Mouse (Mus musculus) stomach, embryonic 14.5 days (tissue): ENCODE data around the gene Crebzf. TPM values are rescaled to one million over a fixed set of nuclear protein-coding genes. Genes with fewer than 3 reads are reported as not detected.

Experiments
- ATAC-seq: fragments of 200-750 bp; cut with Nextera tagmentation; 2 replicates; pipeline ENCODE4 v1.8.0; 2017; ENCODE audit warnings: low read depth, moderate TSS enrichment; ENCODE audit not compliant: insufficient number of reproducible peaks, insufficient read depth, low FRiP score
- H3K27ac ChIP-seq: fragments of 300-500 bp; sonication (generic); 2 replicates; pipeline ENCODE4 v1.5.1; 2014; ENCODE audit warnings: mild to moderate bottlenecking, low read length, moderate library complexity, mixed read lengths
- H3K27me3 ChIP-seq: fragments of 300-500 bp; sonication (generic); 2 replicates; pipeline ENCODE4 v1.6.1; 2014; ENCODE audit warnings: low read length, control low read depth, mixed read lengths; ENCODE audit not compliant: control insufficient read depth, insufficient read depth
- H3K36me3 ChIP-seq: fragments of 300-500 bp; sonication (generic); 2 replicates; pipeline ENCODE4 v1.6.1; 2014; ENCODE audit warnings: mild to moderate bottlenecking, control low read depth, low read length, moderate library complexity, mixed read lengths; ENCODE audit not compliant: control insufficient read depth, insufficient read depth
- H3K4me1 ChIP-seq: fragments of 300-500 bp; sonication (generic); 2 replicates; pipeline ENCODE4 v1.6.1; 2014; ENCODE audit warnings: low read length, control low read depth, mixed read lengths; ENCODE audit not compliant: control insufficient read depth, insufficient read depth
- H3K4me2 ChIP-seq: fragments of 300-500 bp; sonication (generic); replicated peaks from 2 replicates; pipeline ENCODE4 v1.6.1; 2014; ENCODE audit warnings: low read depth, low read length, control low read depth
- H3K4me3 ChIP-seq: fragments of 300-500 bp; sonication (generic); 2 replicates; pipeline ENCODE4 v1.5.1; 2014; ENCODE audit warnings: low read depth, low read length, control low read depth
- H3K9ac ChIP-seq: fragments of 300-500 bp; sonication (generic); replicated peaks from 2 replicates; pipeline ENCODE4 v1.6.1; 2014; ENCODE audit warnings: low read depth, mild to moderate bottlenecking, control low read depth, low read length, moderate library complexity, mixed read lengths
- H3K9me3 ChIP-seq: fragments of 300-500 bp; sonication (generic); 2 replicates; pipeline ENCODE4 v1.6.1; 2016; ENCODE audit warnings: low read depth, low read length, control low read depth; ENCODE audit not compliant: control insufficient read depth
- WGBS: fragments of 180-500 bp; shearing (Covaris S2); extraction: QIAGEN DNeasy Blood & Tissue Kit; methylation state at CpG from one replicate; pipeline ENCODE4 v1.1.7; 2014; 5-methylcytosine and 5-hydroxymethylcytosine counted together
- polyA plus RNA-seq: library from polyadenylated mRNA; unstranded; fragments of >200 nt; fragmentation: Nextera tagmentation; extraction: Ambion mirVana; gene quantifications from 2 replicates; pipeline ENCODE4 v1.2.1, GENCODE M21; 2014

Crebzf gene
- 45.6 and 56.1 TPM in 2 replicates for polyA plus RNA-seq

DNA sequence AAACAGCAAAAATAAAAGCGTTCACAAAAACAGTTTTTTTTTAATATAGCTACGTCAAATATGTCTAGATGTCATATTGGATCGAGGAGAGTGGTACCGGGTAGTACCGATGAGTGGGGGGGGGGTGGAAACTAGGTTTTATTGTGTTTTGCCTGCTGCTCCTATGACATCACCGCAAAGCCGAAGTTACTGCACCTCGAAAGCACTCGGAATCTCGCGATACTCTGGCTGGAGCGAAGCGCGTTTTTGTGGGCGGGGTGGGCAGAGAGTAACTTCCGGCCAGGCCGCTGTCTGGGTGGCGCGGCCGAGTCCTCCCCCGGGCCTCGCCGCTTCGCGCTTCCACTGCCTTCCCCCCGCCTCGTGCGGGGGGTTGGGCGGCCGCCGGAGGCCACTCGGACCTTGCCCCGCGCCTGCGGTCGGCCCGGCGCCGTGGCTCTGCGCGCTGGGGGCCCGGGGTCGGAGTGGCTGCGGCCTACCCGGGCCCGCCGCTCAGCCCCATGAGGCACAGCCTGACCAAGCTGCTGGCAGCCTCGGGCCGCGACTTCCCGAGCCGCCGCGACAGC lies at the start of gene Crebzf:
Gene Crebzf, plus strand, starts transcription at position 212 of the 563 bp plus-strand sequence.
- H3K9me3 ChIP-seq: no peaks in the 10 kb centered on the region
- no peaks in the 10 kb centered on the region for H3K27me3 ChIP-seq
- WGBS: under 1% methylated on average over 52 of the region's 54 CpGs
- peak within 1 kb of the TSS; percentile 95 for H3K4me2 ChIP-seq
- H3K4me1 ChIP-seq: no peaks in the 10 kb centered on the region
- H3K36me3 ChIP-seq: peaks cover 6% of the 10 kb centered on the region; the same call in 1 of the 2 replicates
- peak within 1 kb of the TSS; percentile 99 for H3K27ac ChIP-seq
- H3K4me3 ChIP-seq: peak within 1 kb of the TSS; percentile 99
- peak; percentile 95 for ATAC-seq
- H3K9ac ChIP-seq: peak within 1 kb of the TSS; percentile 97

DNA sequence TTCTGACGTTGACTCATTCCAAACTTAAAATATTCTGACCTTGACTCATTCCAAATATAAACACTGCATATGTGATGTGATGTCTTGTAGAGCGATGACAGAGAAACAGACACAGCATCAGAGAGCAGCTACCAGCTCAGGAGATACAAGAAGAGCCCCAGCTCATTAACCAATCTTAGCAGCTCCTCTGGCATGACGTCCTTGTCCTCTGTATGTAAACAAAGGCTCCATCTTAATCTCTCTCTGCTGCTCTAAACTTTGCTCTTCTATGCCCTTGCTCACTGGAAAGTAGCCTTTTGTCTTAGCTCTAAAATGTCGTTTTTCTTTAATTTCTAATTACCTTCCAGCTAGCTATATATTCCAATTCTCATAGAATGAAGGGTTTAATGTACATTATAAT lies 47.5 kb upstream of the Crebzf start:
- WGBS: 21% methylated on average over 4 of the region's 4 CpGs
- no peak overlapping the region for H3K4me2 ChIP-seq
- no peak overlapping the region for H3K27ac ChIP-seq
- H3K4me3 ChIP-seq: no peak overlapping the region
- no peaks in the 10 kb centered on the region for H3K9me3 ChIP-seq
- no peaks in the 10 kb centered on the region for H3K27me3 ChIP-seq
- ATAC-seq: no peak
- H3K4me1 ChIP-seq: no peaks in the 10 kb centered on the region
- no peak overlapping the region for H3K9ac ChIP-seq
- no peaks in the 10 kb centered on the region for H3K36me3 ChIP-seq

- H3K27me3 ChIP-seq: no peaks in the 10 kb centered on the region
- no peak for ATAC-seq
- no peaks in the 10 kb centered on the region for H3K4me1 ChIP-seq
- H3K36me3 ChIP-seq: no peaks in the 10 kb centered on the region
- H3K4me2 ChIP-seq: no peak overlapping the region; the same call in 1 of the 2 replicates
- no peak overlapping the region for H3K27ac ChIP-seq
- no peak overlapping the region for H3K4me3 ChIP-seq
- H3K9me3 ChIP-seq: no peaks in the 10 kb centered on the region
- 29% methylated on average over 5 of the region's 5 CpGs for WGBS
- no peak overlapping the region for H3K9ac ChIP-seq
Measured at GRCm38 (mm10) chr7:90395928-90396327, 46.6 kb upstream of the Crebzf start.

DNA sequence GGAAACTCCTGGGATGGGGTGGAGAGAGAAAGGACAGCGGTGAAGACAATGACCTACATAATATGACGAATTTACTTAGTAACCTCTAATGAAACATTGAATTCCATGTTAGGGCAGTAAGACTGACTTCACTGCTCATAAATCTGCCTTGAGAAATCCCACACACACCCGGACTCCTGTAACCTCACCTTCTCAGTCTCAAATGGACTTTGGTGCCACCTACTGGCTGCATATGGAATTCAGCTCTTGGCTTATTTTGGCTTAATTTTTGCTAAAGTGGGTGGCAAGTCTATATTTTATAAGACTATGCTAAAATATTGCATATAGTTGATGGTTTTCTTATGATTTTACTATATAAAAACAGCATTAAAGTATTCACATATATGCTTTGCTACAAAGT lies 32.6 kb upstream of the Crebzf start:
- Histone ChIP-seq H3K4me2 (no peak overlapping the region), H3K4me3 (no peak overlapping the region), H3K27ac (no peak overlapping the region), H3K9me3 (no peaks in the 10 kb centered on the region), H3K27me3 (no peaks in the 10 kb centered on the region), H3K9ac (no peak overlapping the region), H3K4me1 (no peaks in the 10 kb centered on the region), H3K36me3 (no peaks in the 10 kb centered on the region)
- ATAC-seq: no peak
- 57% methylated on average over 3 of the region's 3 CpGs for WGBS

DNA sequence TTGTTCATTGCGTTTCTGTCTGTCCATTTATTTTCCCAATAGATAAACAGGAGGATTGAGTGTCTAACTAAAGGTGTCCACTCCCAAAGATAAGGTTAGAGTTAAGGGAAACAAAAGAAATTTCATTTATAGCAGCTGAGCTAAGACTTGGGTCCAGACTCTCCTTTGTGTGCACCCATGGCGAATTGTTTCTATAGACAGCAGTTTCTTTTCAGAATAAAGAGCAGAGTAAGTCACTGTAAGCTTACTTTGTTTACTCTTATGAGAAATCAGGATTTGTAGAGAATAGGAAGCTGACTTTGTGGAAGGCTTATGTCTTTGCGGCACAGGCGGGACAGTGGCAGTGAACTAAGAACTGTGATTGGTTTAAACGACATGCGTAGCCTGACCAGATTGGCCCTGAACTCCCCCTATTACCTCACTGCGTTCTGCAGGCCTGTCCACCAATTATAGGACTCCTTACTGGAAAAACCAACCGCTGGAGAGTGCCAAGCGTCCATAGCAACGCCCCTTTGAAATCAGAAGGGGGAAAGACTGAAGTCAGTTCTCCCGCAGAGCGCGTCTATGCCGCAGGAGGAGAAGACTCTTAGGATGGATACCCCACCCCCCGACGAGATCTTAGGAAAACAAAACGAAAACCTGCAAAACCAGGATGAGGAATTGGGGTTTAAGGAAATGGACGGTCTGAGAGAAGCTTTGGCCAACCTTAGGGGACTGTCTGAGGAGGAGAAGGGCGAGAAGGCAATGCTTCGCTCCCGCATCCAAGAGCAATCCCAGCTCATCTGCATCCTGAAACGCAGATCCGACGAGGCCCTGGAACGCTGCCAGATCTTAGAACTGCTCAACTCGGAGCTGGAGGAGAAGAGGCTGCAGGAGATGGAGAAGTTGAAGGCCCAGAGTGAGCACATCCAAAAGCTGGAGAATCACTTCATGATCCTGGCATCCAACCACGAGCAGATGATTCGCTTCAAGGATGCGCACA lies 16.2 kb upstream of the Crebzf start, which contains the start of gene Ccdc89:
Gene Ccdc89, plus strand, starts transcription at position 558 of the 982 bp plus-strand sequence.
- H3K4me2 ChIP-seq: peak within 1 kb of the TSS; percentile 53
- H3K9me3 ChIP-seq: no peaks in the 10 kb centered on the region
- H3K27ac ChIP-seq: peak within 1 kb of the TSS; percentile 13; the same call in 1 of the 2 replicates
- peak; percentile 100 for ATAC-seq
- H3K27me3 ChIP-seq: no peaks in the 10 kb centered on the region
- peak within 1 kb of the TSS; percentile 22 for H3K4me3 ChIP-seq
- peaks cover 5% of the 10 kb centered on the region for H3K4me1 ChIP-seq
- WGBS: 19% methylated on average over 29 of the region's 29 CpGs
- H3K9ac ChIP-seq: no peak within 1 kb of the TSS; the same call in 1 of the 2 replicates
- H3K36me3 ChIP-seq: no peaks in the 10 kb centered on the region

- Histone ChIP-seq H3K9me3 (no peaks in the 10 kb centered on the region), H3K36me3 (no peaks in the 10 kb centered on the region), H3K9ac (no peak overlapping the region), H3K27ac (no peak overlapping the region), H3K4me1 (peaks cover 5% of the 10 kb centered on the region), H3K27me3 (no peaks in the 10 kb centered on the region), H3K4me2 (peak overlapping the region; percentile 53), H3K4me3 (peak overlapping the region; percentile 22; the same call in 1 of the 2 replicates)
- no peak for ATAC-seq
- 51% methylated on average over 9 of the region's 9 CpGs for WGBS
Measured at GRCm38 (mm10) chr7:90427006-90427405, 15.5 kb upstream of the Crebzf start.

GRCm38 (mm10) chr7:90432221-90432620 lies 10.3 kb upstream of the Crebzf start:
- no peak overlapping the region for H3K4me2 ChIP-seq
- no peak for ATAC-seq
- no peak overlapping the region for H3K27ac ChIP-seq
- no peak overlapping the region for H3K4me3 ChIP-seq
- H3K9ac ChIP-seq: no peak overlapping the region
- peaks cover under 1% of the 10 kb centered on the region; the same call in 1 of the 2 replicates for H3K4me1 ChIP-seq
- no peaks in the 10 kb centered on the region for H3K27me3 ChIP-seq
- H3K9me3 ChIP-seq: no peaks in the 10 kb centered on the region
- no peaks in the 10 kb centered on the region for H3K36me3 ChIP-seq

DNA sequence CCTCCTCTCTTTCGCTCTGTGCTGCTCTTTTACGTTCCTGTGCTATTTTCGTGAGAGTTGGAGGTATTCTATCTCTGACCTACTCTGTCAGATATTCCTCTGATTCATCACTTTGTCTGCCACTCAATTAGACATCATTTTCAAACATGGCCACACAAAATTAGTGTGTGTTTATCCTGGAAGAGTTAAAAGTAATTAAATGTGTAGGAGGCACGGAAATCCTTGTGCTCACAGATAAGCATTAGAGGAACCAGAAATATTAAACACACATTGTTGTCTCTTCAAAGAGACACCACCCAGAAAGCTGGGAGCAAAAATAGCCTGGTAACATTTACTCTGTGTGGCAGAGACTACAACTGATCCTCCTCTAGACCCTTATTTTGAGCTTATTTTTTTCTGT lies 2.5 kb upstream of the Crebzf start:
- WGBS: 75% methylated on average over 4 of the region's 4 CpGs
- H3K4me1 ChIP-seq: no peaks in the 10 kb centered on the region

More for the DNA sequence above, 2.5 kb upstream of the Crebzf start:
- Histone ChIP-seq H3K27ac (no peak overlapping the region), H3K4me3 (no peak overlapping the region), H3K4me2 (no peak overlapping the region), H3K36me3 (no peaks in the 10 kb centered on the region), H3K27me3 (no peaks in the 10 kb centered on the region), H3K9ac (no peak overlapping the region), H3K9me3 (no peaks in the 10 kb centered on the region)
- ATAC-seq: no peak
